Mouse (Mus musculus): ENCODE measurements around the gene Ptgds. TPM values are rescaled to one million over a fixed set of nuclear protein-coding genes. Genes with fewer than 3 reads are reported as not detected.

Ptgds gene
- total RNA-seq, 2 experiments from 2014 or later, result 189 to 202 TPM

DNA sequence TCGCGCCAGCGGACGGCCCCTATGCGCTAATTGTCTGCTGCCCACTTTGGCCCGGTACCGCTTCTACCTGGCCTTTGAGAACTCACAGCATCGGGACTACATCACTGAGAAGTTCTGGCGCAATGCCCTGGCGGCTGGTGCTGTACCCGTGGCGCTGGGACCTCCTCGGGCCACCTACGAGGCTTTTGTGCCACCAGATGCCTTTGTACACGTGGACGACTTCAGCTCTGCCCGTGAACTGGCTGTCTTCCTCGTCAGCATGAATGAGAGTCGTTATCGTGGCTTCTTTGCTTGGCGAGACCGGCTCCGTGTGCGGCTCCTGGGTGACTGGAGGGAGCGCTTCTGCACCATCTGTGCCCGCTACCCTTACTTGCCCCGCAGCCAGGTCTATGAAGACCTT, 44.4 kb downstream of the Ptgds start:
- DNase-seq, result no peak
- intact Hi-C loops (cut with DNase I), result loop anchor here (2.0 to 5.0 kb wide), 2 partner anchors 57 to 72 kb away; no protein-coding TSS in a partner anchor

DNA sequence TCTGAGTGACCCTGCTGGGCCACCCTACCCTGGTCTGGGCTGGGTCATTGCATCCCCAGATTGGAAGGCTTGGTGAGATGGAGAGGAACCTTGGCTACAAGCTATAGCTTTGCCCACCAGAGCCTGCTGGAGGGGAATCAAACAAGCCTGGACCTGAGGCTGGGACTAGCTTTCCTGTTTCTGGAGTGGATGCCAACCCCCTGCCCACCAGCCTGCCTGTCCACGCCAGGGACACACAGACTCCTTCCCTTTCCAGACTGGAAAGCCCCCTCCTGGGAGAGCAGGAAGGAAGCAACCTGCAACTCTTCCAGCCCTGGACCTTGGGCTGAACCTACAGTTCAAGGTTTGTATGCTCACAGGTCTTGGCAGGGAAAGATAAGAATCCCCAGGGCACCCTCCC, 46.2 kb downstream of the Ptgds start:
- intact Hi-C loops (cut with DNase I), result loop anchor here (2.0 kb wide), 2 partner anchors 59 to 127 kb away; no protein-coding TSS in a partner anchor
- DNase-seq, result no peak

DNA sequence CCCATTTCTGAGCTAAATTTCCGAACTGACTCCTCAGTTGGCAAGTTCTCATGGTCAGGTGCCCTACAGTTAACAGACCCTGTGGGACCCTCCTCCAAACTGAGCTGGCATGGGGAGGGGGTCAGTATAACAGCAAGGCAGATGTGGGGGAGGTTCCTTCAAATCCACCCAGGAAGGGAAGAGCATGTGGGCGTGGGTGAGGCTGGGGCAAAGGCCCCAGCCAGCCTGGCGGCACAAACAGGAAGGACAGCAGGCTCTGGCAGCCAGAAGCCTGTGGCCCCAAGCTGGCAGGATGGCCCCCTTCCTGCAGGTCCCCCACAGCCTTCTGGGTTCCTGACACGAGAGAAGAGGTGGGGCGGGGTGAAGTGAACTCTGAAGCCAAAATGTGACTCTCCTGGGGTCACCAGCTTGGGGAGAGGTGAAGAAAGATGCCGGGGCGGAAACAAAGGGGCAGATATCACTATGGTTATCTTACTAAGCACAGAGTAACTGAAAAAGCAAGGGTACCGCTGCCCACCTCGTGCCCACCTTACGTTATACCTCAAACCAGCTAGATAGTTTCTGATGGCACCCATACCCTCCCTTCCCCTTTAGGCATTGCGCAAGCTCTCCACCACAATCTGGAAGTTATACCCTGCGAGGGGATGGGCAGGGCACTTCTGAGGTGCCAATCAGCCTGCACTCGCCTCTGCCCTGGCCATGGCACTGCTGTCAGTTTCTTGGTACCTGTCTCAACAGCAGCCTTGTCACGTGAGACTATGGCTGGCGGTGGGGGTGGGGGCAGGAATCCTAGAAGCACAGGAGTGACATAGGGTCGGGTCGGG, 47.0 kb downstream of the Ptgds start, which contains the start of gene Fut7:
Gene Fut7, plus strand, starts transcription at position 681 of the 824 bp plus-strand sequence.
- DNase-seq, result peak in 1 of 2 experiments; percentile 17

DNA sequence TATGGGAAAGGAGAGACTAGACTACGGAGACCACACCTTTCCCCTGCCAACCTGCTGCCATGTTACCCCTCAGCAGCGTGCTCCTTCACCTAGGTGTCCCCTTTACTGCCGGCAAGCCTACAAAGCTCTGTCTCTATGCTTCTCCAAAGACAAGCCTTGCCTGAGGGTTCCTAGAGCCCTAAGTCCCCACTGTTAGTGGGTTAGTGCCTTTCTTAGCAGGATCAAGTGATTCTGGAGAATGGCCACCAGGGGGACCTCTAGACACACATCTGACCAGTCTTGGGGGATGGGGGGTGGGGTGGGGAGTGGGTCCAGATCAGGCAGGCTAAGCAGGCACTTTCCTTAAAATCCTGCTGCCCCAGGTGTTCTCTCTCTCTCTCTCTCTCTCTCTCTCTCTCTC, 48.0 kb downstream of the Ptgds start:
- intact Hi-C loops (cut with DNase I), result loop anchor here (2.0 kb wide), 1 partner anchor 129 kb away; no protein-coding TSS in a partner anchor
- peak in 1 of 2 experiments; percentile 31 for DNase-seq

More for the DNA sequence above, 47.0 kb downstream of the Ptgds start, which contains the start of gene Fut7:
- intact Hi-C loops (cut with DNase I), result loop anchor here (2.0 kb wide), 1 partner anchor 128 kb away; no protein-coding TSS in a partner anchor

DNA sequence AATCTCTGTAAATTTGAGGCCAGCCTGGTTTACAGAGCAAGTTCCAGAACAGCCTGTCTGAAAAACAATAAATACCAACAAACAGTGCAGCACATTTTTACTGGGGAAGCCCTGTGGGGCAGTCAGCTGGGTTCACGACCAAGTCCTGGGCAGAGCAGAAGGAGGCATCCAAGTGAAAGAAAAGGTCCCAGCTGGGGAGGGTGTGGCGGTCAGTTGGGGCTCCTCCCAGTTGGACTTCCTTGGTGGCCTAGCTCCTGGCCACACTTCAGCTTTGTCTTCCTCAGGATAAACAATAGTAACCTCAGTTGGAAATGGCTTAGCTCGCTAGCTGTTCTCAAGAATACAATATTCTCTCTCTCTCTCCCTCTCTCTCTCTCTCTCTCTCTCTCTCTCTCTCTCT, 52.4 kb downstream of the Ptgds start:
- DNase-seq, result peak in 1 of 2 experiments; percentile 24
- intact Hi-C loops (cut with DNase I), result no loop called here

Small RNA genes within 50 kb of the gene (microRNA-seq; reads per million reads assigned to microRNA genes)
- 0.67 to 2.2 reads per million in 2 experiments for gene Mir3087 (ENCODE audit: borderline number of aligned reads in 2 of 2)

Other genes with a start within 250 kb of the Ptgds start
- 100 to 1,000 TPM; 240 to 254 TPM for gene Tubb4b, start 245.3 kb downstream of the Ptgds start, total RNA-seq (2021)
- not detected for gene Slc34a3, start 235.7 kb downstream of the Ptgds start, total RNA-seq (2021)
- not detected for gene Rnf224, start 233.3 kb downstream of the Ptgds start, total RNA-seq (2021)
- gene Rnf208, start 227.8 kb downstream of the Ptgds start, total RNA-seq (2021), result under 1 TPM; 0.27 to 0.44 TPM
- gene Cysrt1, start 227.6 kb downstream of the Ptgds start, total RNA-seq (2021), result not detected
- gene AL732309.1, start 223.2 kb downstream of the Ptgds start, total RNA-seq (2021), result 1 to 10 TPM; 1.2 to 2.2 TPM
- gene Tmem203, start 214.6 kb downstream of the Ptgds start, total RNA-seq (2021), result 10 to 100 TPM; 13.4 to 15.1 TPM
- 1 to 10 TPM; 4.8 to 8.6 TPM for gene Tprn, start 207.4 kb downstream of the Ptgds start, total RNA-seq (2021)
- 10 to 100 TPM; 37.4 to 44.0 TPM for gene Ssna1, start 197.6 kb downstream of the Ptgds start, total RNA-seq (2021)
- gene Anapc2, start 197.6 kb downstream of the Ptgds start, total RNA-seq (2021), result 10 to 100 TPM; 38.6 to 39.1 TPM
- not detected for gene Tmem210, start 181.9 kb downstream of the Ptgds start, total RNA-seq (2021)
- not detected for gene Lrrc26, start 180.1 kb downstream of the Ptgds start, total RNA-seq (2021)
- not detected for gene Grin1, start 150.9 kb downstream of the Ptgds start, total RNA-seq (2021)
- gene Man1b1, start 137.7 kb downstream of the Ptgds start, total RNA-seq (2021), result 10 to 100 TPM; 21.9 to 23.2 TPM
- gene Dpp7, start 113.7 kb downstream of the Ptgds start, total RNA-seq (2021), result 1 to 10 TPM; 3.4 to 3.7 TPM
- gene Uap1l1, start 104.4 kb downstream of the Ptgds start, total RNA-seq (2021), result 1 to 10 TPM; 6.7 to 8.6 TPM
- under 1 TPM; 0.46 to 0.56 TPM for gene Sapcd2, start 97.7 kb downstream of the Ptgds start, total RNA-seq (2021)
- 10 to 100 TPM; 14.5 to 15.4 TPM for gene Entpd2, start 74.2 kb downstream of the Ptgds start, total RNA-seq (2021)
- gene Npdc1, start 70.7 kb downstream of the Ptgds start, total RNA-seq (2021), result 10 to 100 TPM; 27.3 to 27.8 TPM
- gene Fut7, start 46.8 kb downstream of the Ptgds start, total RNA-seq (2021), result under 1 TPM; 0.27 to 0.36 TPM
- gene Abca2, start 41.3 kb downstream of the Ptgds start, total RNA-seq (2021), result 10 to 100 TPM; 35.5 to 39.9 TPM
- 1 to 10 TPM; 1.2 to 1.6 TPM for gene Clic3, start 13.2 kb downstream of the Ptgds start, total RNA-seq (2021)
- gene Paxx, start 9.0 kb downstream of the Ptgds start, total RNA-seq (2021), result 10 to 100 TPM; 23.0 to 23.4 TPM
- not detected for gene Lcn12, start 23.9 kb upstream of the Ptgds start, total RNA-seq (2021)
- 10 to 100 TPM; 82.7 to 92.8 TPM for gene Fbxw5, start 30.7 kb upstream of the Ptgds start, total RNA-seq (2021)
- gene C8g, start 31.7 kb upstream of the Ptgds start, total RNA-seq (2021), result 1 to 10 TPM; 1.5 to 1.6 TPM
- 10 to 100 TPM; 14.3 to 14.6 TPM for gene Traf2, start 76.9 kb upstream of the Ptgds start, total RNA-seq (2021)
- 100 to 1,000 TPM; 215 to 227 TPM for gene Edf1, start 87.8 kb upstream of the Ptgds start, total RNA-seq (2021)
- gene Mamdc4, start 104.8 kb upstream of the Ptgds start, total RNA-seq (2021), result 1 to 10 TPM in 1 of 2 experiments, under 1 TPM in 1; 0.65 to 2.5 TPM
- gene Phpt1, start 105.2 kb upstream of the Ptgds start, total RNA-seq (2021), result 10 to 100 TPM; 64.1 to 67.4 TPM
- under 1 TPM; 0.08 TPM for gene Ajm1, start 111.7 kb upstream of the Ptgds start, total RNA-seq (2021)
- 10 to 100 TPM; 60.9 to 62.5 TPM for gene Rabl6, start 138.5 kb upstream of the Ptgds start, total RNA-seq (2021)
- not detected for gene Ccdc183, start 147.6 kb upstream of the Ptgds start, total RNA-seq (2021)
- gene Tmem141, start 152.0 kb upstream of the Ptgds start, total RNA-seq (2021), result 10 to 100 TPM; 24.1 to 29.5 TPM
- 1 to 10 TPM; 5.2 to 7.5 TPM for gene Fcna, start 158.0 kb upstream of the Ptgds start, total RNA-seq (2021)
- under 1 TPM in 1 of 2 experiments, not detected in 1; 0.73 TPM for gene Lcn8, start 183.1 kb upstream of the Ptgds start, total RNA-seq (2021)
- not detected for gene Lcn5, start 187.9 kb upstream of the Ptgds start, total RNA-seq (2021)
- gene Lcn6, start 206.7 kb upstream of the Ptgds start, total RNA-seq (2021), result not detected
- not detected for gene Lcn10, start 212.7 kb upstream of the Ptgds start, total RNA-seq (2021)
- not detected for gene Obp2a, start 230.0 kb upstream of the Ptgds start, total RNA-seq (2021)
- gene Bmyc, start 236.7 kb upstream of the Ptgds start, total RNA-seq (2021), result 10 to 100 TPM; 12.2 to 13.4 TPM